Mouse (Mus musculus) macrophage (primary cell): ENCODE data around the gene Myl6. TPM values are rescaled to one million over a fixed set of nuclear protein-coding genes. Genes with fewer than 3 reads are reported as not detected.
A peak's percentile ranks its signal among the peaks of the same experiment; 100 is the strongest.

Source experiments
- H3K27ac ChIP-seq: fragments of 350-480 bp; formaldehyde crosslinking; 2 replicates; pipeline ENCODE4 v1.9.0; 2021
- H3K36me3 ChIP-seq: fragments of 350-480 bp; formaldehyde crosslinking; 2 replicates; pipeline ENCODE4 v1.9.0; 2021; ENCODE audit errors: inconsistent target
- H3K4me3 ChIP-seq: fragments of 350-480 bp; formaldehyde crosslinking; 2 replicates; pipeline ENCODE4 v1.9.0; 2021; ENCODE audit errors: inconsistent target
- H3K79me2 ChIP-seq: fragments of 350-480 bp; formaldehyde crosslinking; 2 replicates; pipeline ENCODE4 v1.9.0; 2021; ENCODE audit errors: inconsistent target
- WGBS: methylation state at CpG from one replicate; pipeline ENCODE4 v1.1.7; 2026; ENCODE audit warnings: inconsistent platforms; ENCODE audit not compliant: missing documents; 5-methylcytosine and 5-hydroxymethylcytosine counted together
- polyA plus RNA-seq: library from polyadenylated mRNA; stranded (reverse); fragments of 250-400 nt; gene quantifications from 3 replicates; pipeline ENCODE4 v1.2.4, GENCODE M21; 2018; ENCODE audit warnings: inconsistent platforms
- total RNA-seq, 78 experiments: library from RNA; depleted of rRNA; stranded (reverse); fragments of 250-400 nt; gene quantifications; 1 replicate in 9 of 78; 2 replicates in 24 of 78; 3 replicates in 43 of 78; 4 replicates in 2 of 78; pipeline ENCODE4 v1.2.4; 2018; ENCODE audit warnings: inconsistent platforms in 56 of 78

Gene Myl6
- total RNA-seq (2018; cell fraction: chromatin; rRNA removed): 100 to 1,000 TPM; 104 to 402 (median 256) TPM
- total RNA-seq (2018; cell fraction: cytosol; rRNA removed): 1,000 to 10,000 TPM in 24 of 26 experiments, 100 to 1,000 TPM in 2; 852 to 1,734 (median 1,138) TPM
- total RNA-seq (2018; cell fraction: nucleus; rRNA removed): 100 to 1,000 TPM; 190 to 507 (median 328) TPM
- polyA plus RNA-seq: 1,390 to 2,190 TPM (median 1,921 TPM) in 3 replicates

GRCm38 (mm10) chr10:128493695-128494666 lies at the start of gene Myl6:
Gene Myl6 (minus strand): TSS chr10:128494145.
- peak within 1 kb of the TSS; percentile 97 for H3K4me3 ChIP-seq
- H3K27ac ChIP-seq: peak within 1 kb of the TSS; percentile 94
- H3K79me2 ChIP-seq: peaks cover 48% of the 10 kb centered on the region
- peaks cover 16% of the 10 kb centered on the region; the same call in 1 of the 2 replicates for H3K36me3 ChIP-seq
- WGBS: 0% methylated on average over 38 of the region's 45 CpGs

- Histone ChIP-seq H3K36me3 (peaks cover 26% of the 10 kb centered on the region; the same call in 1 of the 2 replicates), H3K4me3 (no peak overlapping the region), H3K27ac (no peak overlapping the region), H3K79me2 (peaks cover 28% of the 10 kb centered on the region; the same call in 1 of the 2 replicates)
- 86% methylated on average over 2 of the region's 2 CpGs for WGBS
These were observed 49.2 kb upstream of the Myl6 start for GRCm38 (mm10) chr10:128543100-128543499.

- Histone ChIP-seq H3K79me2 (no peaks in the 10 kb centered on the region; the same call in 1 of the 2 replicates), H3K27ac (no peak overlapping the region), H3K36me3 (peaks cover 9% of the 10 kb centered on the region; the same call in 1 of the 2 replicates), H3K4me3 (no peak overlapping the region)
- no CpG with 5 or more reads among the region's 1 CpGs for WGBS
These were observed 44.5 kb upstream of the Myl6 start for GRCm38 (mm10) chr10:128538340-128538870.

GRCm38 (mm10) chr10:128536266-128536940 lies 42.5 kb upstream of the Myl6 start:
- Histone ChIP-seq H3K27ac (peak overlapping the region; percentile 85), H3K4me3 (peak overlapping the region; percentile 12), H3K36me3 (no peaks in the 10 kb centered on the region), H3K79me2 (no peaks in the 10 kb centered on the region)
- WGBS: 13% methylated on average over 18 of the region's 18 CpGs

GRCm38 (mm10) chr10:128535624-128536265 lies 41.8 kb upstream of the Myl6 start:
- H3K4me3 ChIP-seq: peak overlapping the region; percentile 12; the same call in 1 of the 2 replicates
- H3K27ac ChIP-seq: peak overlapping the region; percentile 85
- no peaks in the 10 kb centered on the region for H3K79me2 ChIP-seq
- H3K36me3 ChIP-seq: no peaks in the 10 kb centered on the region
- WGBS: 24% methylated on average over 4 of the region's 4 CpGs

- Histone ChIP-seq H3K4me3 (no peak overlapping the region), H3K79me2 (no peaks in the 10 kb centered on the region), H3K27ac (peak overlapping the region; percentile 85), H3K36me3 (no peaks in the 10 kb centered on the region)
- WGBS: 83% methylated on average over 2 of the region's 2 CpGs
These were observed 41.3 kb upstream of the Myl6 start for GRCm38 (mm10) chr10:128535206-128535605.

GRCm38 (mm10) chr10:128526366-128527356 lies 32.7 kb upstream of the Myl6 start:
- Histone ChIP-seq H3K27ac (peak overlapping the region; percentile 84), H3K36me3 (peaks cover 8% of the 10 kb centered on the region; the same call in 1 of the 2 replicates), H3K79me2 (peaks cover 38% of the 10 kb centered on the region), H3K4me3 (peak overlapping the region; percentile 37)
- WGBS: 12% methylated on average over 23 of the region's 28 CpGs

GRCm38 (mm10) chr10:128525671-128526308 lies 31.8 kb upstream of the Myl6 start, which contains the start of gene Esyt1:
Gene Esyt1 (minus strand): TSS chr10:128525871.
- H3K27ac ChIP-seq: peak within 1 kb of the TSS; percentile 84
- 1% methylated on average over 37 of the region's 37 CpGs for WGBS
- H3K36me3 ChIP-seq: peaks cover 16% of the 10 kb centered on the region; the same call in 1 of the 2 replicates
- H3K79me2 ChIP-seq: peaks cover 44% of the 10 kb centered on the region
- peak within 1 kb of the TSS; percentile 95 for H3K4me3 ChIP-seq

- WGBS: under 1% methylated on average over 58 of the region's 58 CpGs
- Histone ChIP-seq H3K79me2 (peaks cover 49% of the 10 kb centered on the region), H3K36me3 (peaks cover 24% of the 10 kb centered on the region; the same call in 1 of the 2 replicates), H3K27ac (peak overlapping the region; percentile 76), H3K4me3 (peak overlapping the region; percentile 95)
These were observed 31.1 kb upstream of the Myl6 start for GRCm38 (mm10) chr10:128524732-128525662.

- peak overlapping the region; percentile 76 for H3K27ac ChIP-seq
- H3K79me2 ChIP-seq: peaks cover 49% of the 10 kb centered on the region
- peak overlapping the region; percentile 95 for H3K4me3 ChIP-seq
- H3K36me3 ChIP-seq: peaks cover 31% of the 10 kb centered on the region; the same call in 1 of the 2 replicates
- WGBS: 34% methylated on average over 11 of the region's 11 CpGs
These were observed 30.3 kb upstream of the Myl6 start for GRCm38 (mm10) chr10:128524111-128524731.

GRCm38 (mm10) chr10:128522351-128522750 lies 28.4 kb upstream of the Myl6 start:
- 92% methylated on average over 6 of the region's 6 CpGs for WGBS
- H3K36me3 ChIP-seq: peaks cover 50% of the 10 kb centered on the region
- no peak overlapping the region for H3K4me3 ChIP-seq
- H3K27ac ChIP-seq: no peak overlapping the region
- H3K79me2 ChIP-seq: peaks cover 49% of the 10 kb centered on the region
